Mouse (Mus musculus): ENCODE results near the gene Mcrip2.

Mcrip2 gene

DNA sequence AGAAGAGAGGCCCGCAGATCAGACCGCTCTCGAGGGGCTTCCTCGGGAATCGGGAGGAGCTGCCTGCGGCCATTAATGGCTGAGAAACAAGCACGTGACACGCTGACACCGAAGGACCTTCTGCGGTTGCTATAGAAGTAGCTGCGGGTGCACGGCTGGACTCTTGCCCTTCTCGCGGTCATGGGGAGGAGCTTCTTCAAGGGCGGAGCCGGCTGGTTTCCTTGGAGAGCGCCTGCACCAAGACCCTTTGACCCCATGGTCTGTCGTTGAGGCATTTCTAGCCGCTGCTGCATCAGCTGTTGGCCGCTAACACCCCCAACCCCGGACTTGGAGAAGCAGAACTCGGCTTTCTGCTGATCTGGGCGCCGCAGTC, 35.3 kb downstream of the Mcrip2 start, which contains the start of gene Stub1:
TSS of gene Stub1 (minus strand) at position 114 of the 373 bp plus-strand sequence.
- DNase-seq, result no peak

DNA sequence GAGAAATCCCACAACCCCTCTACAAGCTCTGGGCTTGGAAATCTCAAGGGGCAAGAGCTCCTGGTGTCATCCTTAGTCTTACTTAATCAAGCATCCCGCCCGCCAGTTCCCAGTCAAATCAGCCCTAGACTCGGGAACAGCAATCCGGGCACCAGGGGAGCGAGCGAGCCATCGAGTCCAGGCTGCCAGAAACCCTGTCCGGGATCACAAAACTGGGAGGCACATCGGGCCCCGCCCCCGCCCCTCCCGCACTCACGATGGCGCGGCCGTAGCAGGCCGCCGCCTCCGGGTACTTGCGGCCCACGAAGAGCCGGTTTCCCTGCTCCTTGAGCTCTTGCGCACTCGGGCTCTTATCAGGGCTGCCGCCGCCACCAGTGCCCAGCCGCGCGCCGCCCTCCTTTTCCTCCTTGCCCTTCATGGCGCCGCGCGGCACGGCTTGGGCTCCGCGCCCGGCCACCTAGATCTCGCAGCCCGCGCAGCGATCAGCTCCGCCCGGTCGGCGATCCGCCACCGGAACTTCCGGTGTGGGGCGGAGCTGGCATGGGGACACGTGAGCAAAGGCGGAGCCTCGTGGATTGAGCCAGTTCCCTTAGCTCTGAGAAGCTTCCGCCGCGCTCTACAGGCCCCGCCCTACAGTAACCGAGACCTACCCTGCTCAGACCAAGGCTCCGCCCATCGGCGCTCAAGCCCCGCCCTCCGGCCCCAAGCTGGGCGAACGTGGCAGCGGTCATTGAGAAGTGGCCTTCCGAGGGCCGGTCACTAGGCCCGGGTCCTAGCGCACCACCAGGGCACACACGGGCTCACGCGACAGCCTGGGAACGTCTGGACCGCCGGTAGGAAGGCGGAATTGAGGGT, 35.9 kb downstream of the Mcrip2 start:
- peak; percentile 99 for DNase-seq

DNA sequence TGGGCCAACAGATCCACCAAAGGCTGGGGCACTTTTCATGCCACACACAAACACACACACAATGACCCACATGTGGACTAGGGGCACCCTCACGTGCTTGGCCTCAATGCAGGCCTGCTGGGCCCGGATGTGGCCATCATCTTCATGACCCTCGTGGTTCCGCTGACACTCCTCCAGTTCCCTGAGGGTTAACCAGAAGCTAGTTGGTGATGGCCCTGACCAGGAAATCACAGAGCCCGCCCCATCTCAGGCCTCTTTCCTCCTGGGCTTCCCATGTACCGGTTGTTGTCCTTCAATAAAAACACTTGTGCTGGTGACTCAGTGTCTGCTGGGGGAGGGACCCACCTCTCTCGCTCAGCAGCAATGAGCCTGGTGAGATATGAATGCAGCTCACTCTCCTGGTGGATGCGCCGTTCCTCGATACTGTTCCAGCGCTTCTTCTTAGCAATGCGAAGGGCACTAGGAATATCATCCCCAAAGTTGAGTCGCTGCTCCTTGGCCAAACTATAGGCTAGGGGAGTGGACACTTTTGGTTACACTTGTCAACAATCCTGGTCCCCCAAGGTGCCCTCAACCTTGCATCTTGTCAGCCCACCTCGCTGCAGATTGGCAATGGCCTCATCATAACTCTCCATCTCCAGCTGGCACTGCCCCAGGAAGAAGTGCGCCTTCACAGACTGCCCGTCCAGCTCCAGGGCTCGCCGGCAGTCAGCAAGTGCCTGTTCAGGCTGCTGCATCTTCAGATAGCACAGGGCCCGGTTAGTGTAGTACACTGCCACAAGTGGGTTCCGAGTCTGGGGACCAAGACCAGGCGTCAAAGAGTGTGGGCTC, 36.9 kb downstream of the Mcrip2 start:
- peak; percentile 80 for DNase-seq

DNA sequence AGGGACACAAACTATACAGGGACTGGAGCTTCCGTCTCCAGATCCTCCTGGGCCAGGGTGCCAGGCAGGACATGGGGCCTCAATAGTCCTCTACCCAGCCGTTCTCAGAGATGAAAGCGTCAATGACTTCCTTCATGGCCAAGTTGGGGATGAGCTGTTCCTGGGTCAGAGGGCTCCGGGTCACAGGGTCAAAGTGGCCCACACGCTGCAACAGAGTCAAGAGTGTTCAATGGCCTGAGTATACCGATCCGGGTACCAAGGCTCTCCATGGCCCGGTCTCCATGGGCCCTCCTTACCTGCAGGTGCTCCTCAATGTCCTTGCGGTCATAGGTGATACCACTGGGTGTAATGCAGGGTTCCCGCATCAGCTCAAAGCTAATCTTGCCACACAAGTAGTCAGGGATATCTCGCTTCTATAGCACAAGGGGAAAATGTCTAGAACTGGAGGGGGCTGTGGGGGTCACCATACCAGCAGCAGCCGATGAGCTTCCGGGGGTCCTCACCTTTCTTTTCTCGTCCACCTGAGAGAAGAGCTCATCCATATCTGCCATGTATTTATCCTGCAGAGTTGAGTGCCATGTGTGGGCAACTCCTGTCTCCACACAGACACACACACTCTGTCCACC, 37.6 kb downstream of the Mcrip2 start:
- peak; percentile 59 for DNase-seq

DNA sequence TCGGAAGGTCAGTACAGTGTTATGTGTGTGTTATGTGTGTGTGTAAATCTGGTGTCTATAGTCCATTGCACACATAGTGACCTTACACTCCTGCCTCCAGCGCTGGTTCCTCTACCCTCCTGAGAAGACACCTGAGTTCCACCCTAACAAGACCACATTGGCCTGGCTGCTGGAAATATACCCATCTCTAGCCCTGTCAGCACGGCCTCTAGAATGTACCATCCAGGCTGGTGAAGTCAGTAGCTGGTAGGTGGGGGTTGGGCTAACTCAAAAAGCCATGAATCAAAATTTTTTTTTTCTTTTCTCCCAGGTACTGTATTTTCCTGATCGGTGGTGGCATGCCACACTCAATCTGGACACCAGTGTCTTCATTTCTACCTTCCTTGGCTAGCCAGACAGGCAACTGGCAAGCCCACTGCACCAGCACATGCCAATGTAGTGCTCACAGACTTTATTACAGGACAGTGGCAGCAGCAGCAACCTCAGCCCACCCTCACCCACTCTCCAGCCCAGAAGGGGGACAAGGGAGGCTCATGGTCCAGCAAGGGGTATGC, 38.3 kb downstream of the Mcrip2 start:
- peak; percentile 58 for DNase-seq

DNA sequence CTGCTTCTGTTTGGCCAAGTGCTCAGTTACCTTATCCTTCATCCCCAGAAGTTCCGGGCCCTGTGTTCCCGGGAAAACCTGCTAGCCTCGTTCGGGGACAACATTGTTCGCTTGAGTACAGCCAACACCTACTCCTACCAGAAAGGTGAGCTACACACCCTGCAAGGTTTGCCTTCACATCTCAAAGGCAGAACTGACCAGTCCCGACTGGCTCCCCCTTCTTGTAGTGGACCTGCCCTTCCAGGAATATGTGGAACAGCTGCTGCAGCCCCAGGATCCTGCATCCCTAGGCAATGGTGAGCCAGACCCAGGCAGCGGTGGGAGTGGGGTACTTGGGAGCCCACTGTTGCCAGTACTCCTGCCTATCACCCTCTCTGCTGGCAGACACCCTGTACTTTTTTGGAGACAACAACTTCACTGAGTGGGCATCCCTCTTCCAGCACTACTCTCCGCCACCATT, 39.0 kb downstream of the Mcrip2 start:
- peak; percentile 59 for DNase-seq

DNA sequence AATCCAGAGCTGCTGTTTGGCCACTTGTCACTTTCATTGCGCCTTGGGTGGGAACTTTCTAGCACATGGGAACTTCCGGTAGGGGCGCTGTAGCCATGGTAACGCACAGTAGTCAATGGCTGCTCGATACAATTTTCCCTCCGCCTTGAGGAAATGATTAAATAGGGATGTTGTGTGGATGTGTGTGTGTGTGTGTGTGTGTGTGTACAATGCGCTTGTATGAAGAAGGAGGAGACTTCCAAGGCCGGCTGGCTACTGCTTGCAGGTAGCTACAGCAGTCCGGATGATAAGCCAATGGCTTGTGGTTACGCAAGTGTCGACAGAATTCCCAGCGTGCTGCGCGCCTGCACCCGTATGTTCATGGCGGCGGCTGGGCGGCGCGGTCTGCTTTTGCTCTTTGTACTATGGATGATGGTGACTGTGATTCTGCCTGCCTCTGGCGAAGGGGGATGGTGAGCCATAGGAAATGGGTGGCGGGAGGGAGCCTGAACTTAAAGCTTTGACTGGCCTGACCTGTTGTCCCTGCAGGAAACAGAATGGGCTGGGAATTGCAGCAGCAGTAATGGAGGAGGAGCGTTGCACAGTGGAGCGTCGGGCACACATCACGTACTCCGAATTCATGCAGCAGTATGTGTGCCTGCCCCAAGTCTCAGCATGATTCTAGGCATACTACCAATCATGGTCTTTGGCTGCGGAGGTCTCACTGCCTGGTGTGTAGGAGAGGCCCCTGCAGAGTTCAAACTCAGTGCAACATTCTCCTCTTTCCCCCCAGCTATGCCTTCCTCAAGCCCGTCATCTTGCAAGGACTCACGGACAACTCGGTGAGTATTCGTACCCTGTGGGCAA, 39.6 kb downstream of the Mcrip2 start, which contains the start of gene Jmjd8:
TSS of gene Jmjd8 (plus strand) at position 156 of the 846 bp plus-strand sequence.
- peak; percentile 80 for DNase-seq

DNA sequence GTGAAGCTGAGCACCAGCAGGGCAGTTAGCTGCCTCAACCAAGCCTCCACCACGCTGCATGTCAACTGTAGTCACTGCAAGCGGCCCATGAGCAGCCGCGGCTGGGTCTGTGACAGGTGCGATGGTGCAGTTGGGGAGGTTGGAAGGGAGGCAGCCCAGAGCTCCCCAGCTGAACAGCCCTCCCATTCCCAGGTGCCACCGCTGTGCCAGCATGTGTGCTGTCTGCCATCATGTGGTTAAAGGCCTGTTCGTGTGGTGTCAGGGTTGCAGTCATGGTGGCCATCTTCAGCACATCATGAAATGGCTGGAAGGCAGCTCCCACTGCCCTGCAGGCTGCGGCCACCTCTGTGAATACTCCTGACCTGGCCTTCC, 40.4 kb downstream of the Mcrip2 start:
- peak; percentile 70 for DNase-seq

DNA sequence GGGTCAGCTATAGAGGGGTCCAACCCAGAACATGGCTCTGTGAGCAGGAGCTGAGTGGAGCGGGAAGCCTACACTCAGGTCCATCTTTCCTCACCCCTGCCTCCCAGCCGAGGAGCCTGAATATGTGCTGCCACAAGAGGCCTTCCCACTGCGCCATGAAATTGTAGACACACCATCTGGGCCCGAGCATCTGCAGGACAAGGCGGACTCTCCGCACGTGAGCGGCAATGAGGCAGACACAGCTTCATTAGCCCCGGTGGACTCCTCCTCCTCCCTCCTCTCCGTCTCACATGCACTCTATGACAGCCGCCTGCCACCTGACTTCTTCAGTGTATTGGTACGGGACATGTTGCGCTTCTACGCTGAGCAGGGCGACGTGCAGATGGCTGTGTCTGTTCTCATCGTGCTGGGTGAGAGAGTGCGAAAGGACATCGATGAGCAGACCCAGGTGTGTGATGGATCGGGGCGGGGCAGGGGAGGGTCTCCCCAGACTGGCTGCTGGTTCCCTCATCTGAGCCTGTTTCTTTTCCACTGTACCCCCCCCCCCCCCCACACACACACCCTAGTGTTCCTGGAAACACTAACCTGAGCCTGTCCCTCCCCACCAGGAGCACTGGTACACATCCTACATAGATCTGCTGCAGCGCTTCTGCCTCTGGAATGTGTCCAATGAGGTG, 40.9 kb downstream of the Mcrip2 start:
- DNase-seq, result peak; percentile 64

DNA sequence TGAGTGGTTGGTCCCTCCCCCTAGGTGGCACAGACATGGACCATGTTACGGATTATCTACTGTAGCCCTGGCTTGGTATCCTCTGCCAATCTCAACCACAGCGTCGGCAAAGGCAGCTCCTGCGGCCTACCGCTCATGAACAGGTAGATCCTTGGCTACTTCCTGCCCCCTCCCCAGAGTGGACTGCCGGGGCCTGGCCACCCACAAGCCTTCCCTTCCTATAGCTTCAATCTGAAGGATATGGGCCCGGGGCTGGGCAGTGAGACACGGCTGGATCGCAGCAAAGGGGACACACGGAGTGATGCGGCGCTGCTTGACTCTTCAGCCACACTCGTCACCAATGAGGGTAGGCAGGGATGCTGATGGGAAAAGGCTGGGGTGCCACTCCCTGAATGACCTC, 41.6 kb downstream of the Mcrip2 start:
- DNase-seq, result peak; percentile 52

DNA sequence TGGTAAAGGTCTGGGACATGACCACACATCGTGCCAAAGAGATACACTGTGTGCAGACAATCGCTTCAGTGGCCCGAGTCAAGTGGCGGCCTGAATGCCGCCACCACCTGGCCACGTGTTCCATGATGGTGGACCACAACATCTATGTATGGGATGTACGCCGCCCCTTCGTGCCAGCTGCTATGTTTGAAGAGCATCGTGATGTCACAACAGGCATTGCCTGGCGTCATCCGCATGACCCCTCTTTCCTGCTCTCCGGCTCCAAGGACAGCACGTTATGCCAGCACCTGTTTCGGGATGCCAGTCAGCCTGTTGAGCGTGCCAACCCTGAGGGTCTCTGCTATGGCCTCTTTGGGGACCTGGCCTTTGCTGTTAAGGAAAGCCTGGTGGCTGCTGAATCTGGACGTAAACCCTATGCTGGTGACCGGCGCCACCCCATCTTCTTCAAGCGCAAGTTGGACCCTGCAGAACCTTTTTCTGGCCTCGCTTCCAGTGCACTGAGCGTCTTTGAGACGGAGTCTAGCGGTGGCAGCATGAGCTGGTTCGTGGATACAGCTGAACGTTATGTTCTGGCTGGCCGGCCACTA, 42.5 kb downstream of the Mcrip2 start:
- peak; percentile 58 for DNase-seq

DNA sequence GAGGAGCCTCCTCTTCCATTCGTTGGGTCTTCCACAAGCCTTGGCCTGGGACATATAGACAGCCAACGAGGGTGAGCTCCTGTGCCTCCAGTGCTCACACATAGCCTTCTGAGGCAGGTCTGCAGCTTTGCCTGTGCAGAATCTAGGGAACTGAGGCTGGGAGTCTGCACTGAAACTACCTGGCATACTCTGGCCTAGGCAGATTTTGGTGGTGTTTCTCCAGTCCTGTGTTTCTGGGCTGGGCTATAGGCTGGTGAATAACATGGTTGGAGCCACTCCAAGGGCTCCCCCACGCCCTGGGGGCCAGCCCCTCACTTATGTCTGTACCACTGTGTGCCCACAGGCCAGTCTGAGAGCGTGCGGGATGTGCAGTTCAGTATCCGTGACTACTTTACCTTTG, 43.3 kb downstream of the Mcrip2 start:
- peak; percentile 51 for DNase-seq

DNA sequence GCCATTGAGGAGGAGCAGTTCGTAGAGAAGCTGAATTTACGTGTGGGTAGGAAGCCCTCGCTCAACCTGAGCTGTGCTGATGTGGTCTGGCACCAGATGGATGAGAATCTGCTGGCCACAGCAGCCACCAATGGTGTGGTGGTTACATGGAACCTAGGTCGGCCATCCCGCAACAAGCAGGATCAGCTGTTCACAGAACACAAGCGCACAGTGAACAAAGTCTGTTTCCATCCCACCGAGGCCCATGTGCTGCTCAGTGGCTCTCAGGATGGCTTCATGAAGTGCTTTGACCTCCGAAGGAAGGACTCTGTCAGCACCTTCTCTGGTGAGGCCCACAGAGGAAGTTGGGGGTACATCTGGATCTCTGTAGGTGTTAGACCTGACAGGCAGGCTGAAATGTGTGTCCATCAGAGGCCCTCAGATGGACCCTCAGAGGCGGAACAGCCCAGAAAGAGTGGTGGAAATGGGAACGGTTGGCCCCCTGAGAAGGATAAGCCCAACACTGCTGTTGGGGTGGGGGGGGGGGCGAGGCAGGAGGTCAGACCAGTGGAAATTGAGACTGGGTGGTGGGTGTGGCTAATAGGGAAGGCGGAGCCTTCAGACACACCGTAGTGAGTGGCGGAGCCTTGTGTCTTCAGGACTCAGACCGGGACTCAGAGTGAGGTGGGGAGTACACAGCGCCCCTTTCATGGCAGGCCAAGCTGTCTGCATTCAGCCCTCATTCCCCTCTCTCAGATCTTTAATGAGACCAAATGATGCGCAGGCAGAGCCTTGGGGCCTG, 44.0 kb downstream of the Mcrip2 start:
- peak; percentile 44 for DNase-seq

DNA sequence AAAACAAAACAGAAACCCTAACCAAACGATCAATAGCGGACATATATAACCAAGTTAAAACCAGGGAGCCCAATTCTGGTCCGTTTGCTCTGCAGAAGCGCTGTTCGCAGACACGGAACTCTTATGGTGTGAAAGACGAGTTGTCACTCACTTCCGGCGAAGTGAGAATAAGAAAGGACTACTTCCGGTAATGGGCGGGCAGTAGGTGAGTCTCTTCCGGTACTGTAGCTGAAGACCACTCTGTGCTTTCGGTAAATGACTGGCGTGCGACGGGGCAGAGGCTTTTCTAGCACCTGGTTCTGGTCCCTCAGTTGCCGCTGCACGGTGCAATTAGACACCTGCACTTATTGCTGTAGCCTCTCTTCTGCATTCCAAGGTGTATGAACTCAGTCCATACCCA, 45.1 kb downstream of the Mcrip2 start, which contains the start of gene Wdr24:
TSS of gene Wdr24 (plus strand) at position 176 of the 400 bp plus-strand sequence.
- peak; percentile 80 for DNase-seq

DNA sequence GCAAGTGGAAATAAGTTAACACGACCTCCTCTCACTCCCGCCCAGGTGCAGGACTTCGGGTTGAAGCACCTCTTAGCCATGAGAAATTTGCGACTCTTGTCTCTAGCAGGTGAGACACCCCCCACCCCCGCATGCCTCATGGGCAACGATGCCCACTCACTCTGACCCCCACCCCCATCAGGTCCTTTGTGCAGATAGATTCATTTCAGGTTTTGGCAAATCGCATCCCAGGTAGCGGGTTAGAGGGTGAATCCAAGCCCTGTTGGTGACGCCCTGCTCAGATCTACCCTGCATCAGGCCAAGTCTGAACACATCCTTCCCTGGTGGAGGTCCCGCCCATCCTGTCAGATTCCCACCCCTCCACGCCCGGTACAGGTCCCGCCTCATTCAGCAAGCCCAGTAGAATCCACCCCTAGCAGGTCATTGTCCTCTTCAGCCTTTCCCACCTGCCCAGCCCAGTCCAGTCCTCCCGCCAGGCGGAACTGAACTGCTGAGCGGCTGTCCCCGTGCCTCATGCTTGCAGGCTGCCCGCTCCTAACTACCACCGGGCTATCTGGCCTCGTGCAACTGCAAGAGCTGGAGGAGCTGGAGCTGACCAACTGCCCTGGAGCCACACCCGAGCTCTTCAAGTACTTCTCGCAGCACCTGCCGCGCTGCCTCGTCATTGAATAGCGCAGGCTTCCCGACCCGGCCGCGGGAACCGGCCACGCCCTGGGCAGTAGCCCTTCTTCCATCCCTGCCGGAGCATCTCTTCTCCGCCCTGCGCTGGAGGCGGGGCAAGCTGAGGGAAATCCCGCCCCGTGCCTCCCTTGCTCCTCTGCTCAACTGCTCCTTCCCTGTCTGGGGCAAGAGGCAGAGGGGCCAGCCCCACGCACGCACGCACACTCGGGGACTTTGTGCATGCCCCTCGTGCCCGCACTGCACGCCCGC, 49.4 kb downstream of the Mcrip2 start:
- DNase-seq, result no peak

DNA sequence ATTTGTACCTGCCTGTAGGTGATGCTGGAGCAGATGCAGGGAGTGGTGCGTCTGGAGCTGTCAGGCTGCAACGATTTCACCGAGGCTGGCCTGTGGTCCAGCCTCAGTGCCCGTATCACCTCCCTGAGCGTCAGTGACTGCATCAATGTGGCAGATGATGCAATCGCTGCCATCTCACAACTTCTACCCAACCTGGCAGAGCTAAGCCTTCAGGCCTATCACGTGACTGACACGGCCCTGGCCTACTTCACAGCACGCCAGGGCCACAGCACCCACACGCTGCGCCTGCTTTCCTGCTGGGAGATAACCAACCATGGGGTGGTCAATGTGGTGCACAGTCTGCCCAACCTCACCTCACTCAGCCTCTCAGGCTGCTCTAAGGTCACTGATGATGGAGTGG, 50.9 kb downstream of the Mcrip2 start:
- DNase-seq, result no peak

Measured in cerebellum, adult 11-12 months (tissue).